Mouse (Mus musculus): ENCODE data around the gene Efna5. TPM values are rescaled to one million over a fixed set of nuclear protein-coding genes. Genes with fewer than 3 reads are reported as not detected.

Gene Efna5
- polyA plus RNA-seq, 1 experiment from 2014 or later: 36.2 TPM

DNA sequence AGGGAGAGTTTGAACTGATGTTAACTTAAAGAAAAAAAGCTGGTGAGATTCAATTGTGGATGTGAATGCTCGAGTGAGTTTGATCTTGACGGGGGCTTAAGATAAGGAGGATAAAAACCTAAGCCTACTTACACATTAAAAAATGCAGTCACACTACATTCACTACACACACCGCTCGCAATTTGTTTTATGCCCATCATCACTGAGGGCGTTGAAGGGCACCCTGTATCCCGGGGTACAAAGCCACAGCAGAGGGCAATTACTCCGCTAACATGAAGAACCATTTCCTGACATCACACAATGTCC is 94.6 kb downstream of the Efna5 start:
- H3K9ac ChIP-seq: no peak overlapping the region
- H3K27ac ChIP-seq: no peak overlapping the region
- DNase-seq (ENCODE audit: low spot score): no peak
- no peak for ATAC-seq (ENCODE audit: low FRiP score)
- no peaks in the 10 kb centered on the region for H3K9me3 ChIP-seq (ENCODE audit: control insufficient read depth, low read length)
- no peaks in the 10 kb centered on the region for H3K36me3 ChIP-seq (replicated peaks; ENCODE audit: control insufficient read depth, insufficient read depth)
- no peak overlapping the region for H3K4me2 ChIP-seq (replicated peaks)
- H3K27me3 ChIP-seq (ENCODE audit: control insufficient read depth, insufficient read depth, low read length): no peaks in the 10 kb centered on the region
- no peak overlapping the region for H3K4me3 ChIP-seq (replicated peaks; ENCODE audit: low read length)
- 41% methylated on average over 7 of the region's 7 CpGs for WGBS
- peaks cover 25% of the 10 kb centered on the region for H3K4me1 ChIP-seq (replicated peaks; ENCODE audit: control insufficient read depth, insufficient read depth, low read length)

GRCm38 (mm10) chr17:62785781-62786601 is 95.1 kb downstream of the Efna5 start:
- Histone ChIP-seq H3K27me3 (ENCODE audit: control insufficient read depth, insufficient read depth, low read length) (no peaks in the 10 kb centered on the region), H3K4me2 (replicated peaks) (no peak overlapping the region), H3K4me3 (replicated peaks; ENCODE audit: low read length) (no peak overlapping the region), H3K9ac (no peak overlapping the region), H3K36me3 (replicated peaks; ENCODE audit: control insufficient read depth, insufficient read depth) (no peaks in the 10 kb centered on the region), H3K27ac (no peak overlapping the region), H3K9me3 (ENCODE audit: control insufficient read depth, low read length) (no peaks in the 10 kb centered on the region), H3K4me1 (replicated peaks; ENCODE audit: control insufficient read depth, insufficient read depth, low read length) (peaks cover 25% of the 10 kb centered on the region)
- 59% methylated on average over 4 of the region's 4 CpGs for WGBS
- DNase-seq (ENCODE audit: low spot score) (no peak), ATAC-seq (ENCODE audit: low FRiP score) (no peak)

DNA sequence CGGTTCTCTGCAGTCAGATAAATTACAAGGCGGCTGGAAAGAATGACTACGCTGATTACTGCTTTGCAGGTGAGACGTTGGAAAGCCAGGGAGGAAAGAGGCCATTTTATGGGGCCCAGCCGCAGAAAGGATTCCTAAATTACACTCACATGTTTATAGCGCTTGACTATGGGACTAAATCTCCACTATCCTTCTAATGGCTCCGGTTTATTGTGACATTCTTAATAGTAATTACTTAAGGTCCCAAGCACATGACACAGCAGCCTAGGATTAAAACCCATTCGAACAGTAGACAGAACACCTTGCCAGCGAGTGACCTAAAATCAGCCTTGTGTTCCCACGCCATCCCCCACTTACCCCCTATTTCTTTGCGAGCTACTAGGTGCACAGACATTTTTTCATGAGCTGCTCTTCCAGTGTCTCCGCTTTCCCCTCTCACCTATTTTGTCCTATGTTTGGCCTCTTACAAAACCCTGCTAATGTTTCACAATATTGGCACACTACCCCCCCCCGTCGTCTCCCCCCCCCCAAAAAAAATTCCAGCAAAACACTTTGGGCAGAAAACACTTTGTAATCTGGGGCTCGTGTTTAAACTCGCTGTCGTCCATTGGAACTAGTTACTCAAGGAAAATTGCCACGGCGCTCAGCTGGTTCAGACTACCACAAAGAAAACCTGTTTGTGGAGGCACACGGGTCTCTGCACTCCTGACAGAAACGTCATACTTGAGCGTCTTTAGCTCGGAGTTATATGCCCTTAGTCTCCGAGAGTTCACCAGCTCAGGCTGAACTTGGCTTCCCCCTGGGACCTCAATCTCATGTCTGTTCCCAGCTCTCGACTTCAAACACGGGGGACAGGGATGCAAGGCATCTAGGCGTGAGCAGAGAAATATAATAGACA is 96.6 kb downstream of the Efna5 start:
- ATAC-seq (ENCODE audit: low FRiP score) (peak; percentile 4; the same call in 1 of the 2 replicates), DNase-seq (ENCODE audit: low spot score) (no peak)
- Histone ChIP-seq H3K36me3 (replicated peaks; ENCODE audit: control insufficient read depth, insufficient read depth) (no peaks in the 10 kb centered on the region), H3K9ac (peak overlapping the region; percentile 14; the same call in 1 of the 2 replicates), H3K9me3 (ENCODE audit: control insufficient read depth, low read length) (no peaks in the 10 kb centered on the region), H3K27ac (no peak overlapping the region), H3K27me3 (ENCODE audit: control insufficient read depth, insufficient read depth, low read length) (no peaks in the 10 kb centered on the region), H3K4me2 (replicated peaks) (peak overlapping the region; percentile 47), H3K4me1 (replicated peaks; ENCODE audit: control insufficient read depth, insufficient read depth, low read length) (peaks cover 19% of the 10 kb centered on the region), H3K4me3 (replicated peaks; ENCODE audit: low read length) (peak overlapping the region; percentile 19)
- WGBS: 28% methylated on average over 27 of the region's 27 CpGs

- ATAC-seq (ENCODE audit: low FRiP score) (peak; percentile 68), DNase-seq (ENCODE audit: low spot score) (peak; percentile 89)
- Histone ChIP-seq H3K27me3 (ENCODE audit: control insufficient read depth, insufficient read depth, low read length) (no peaks in the 10 kb centered on the region), H3K4me2 (replicated peaks) (peak overlapping the region; percentile 47), H3K4me1 (replicated peaks; ENCODE audit: control insufficient read depth, insufficient read depth, low read length) (peaks cover 12% of the 10 kb centered on the region), H3K4me3 (replicated peaks; ENCODE audit: low read length) (peak overlapping the region; percentile 19), H3K36me3 (replicated peaks; ENCODE audit: control insufficient read depth, insufficient read depth) (no peaks in the 10 kb centered on the region), H3K9me3 (ENCODE audit: control insufficient read depth, low read length) (no peaks in the 10 kb centered on the region), H3K27ac (no peak overlapping the region), H3K9ac (no peak overlapping the region)
- WGBS: 22% methylated on average over 13 of the region's 13 CpGs
Measured at GRCm38 (mm10) chr17:62783524-62784273, 97.4 kb downstream of the Efna5 start.

DNA sequence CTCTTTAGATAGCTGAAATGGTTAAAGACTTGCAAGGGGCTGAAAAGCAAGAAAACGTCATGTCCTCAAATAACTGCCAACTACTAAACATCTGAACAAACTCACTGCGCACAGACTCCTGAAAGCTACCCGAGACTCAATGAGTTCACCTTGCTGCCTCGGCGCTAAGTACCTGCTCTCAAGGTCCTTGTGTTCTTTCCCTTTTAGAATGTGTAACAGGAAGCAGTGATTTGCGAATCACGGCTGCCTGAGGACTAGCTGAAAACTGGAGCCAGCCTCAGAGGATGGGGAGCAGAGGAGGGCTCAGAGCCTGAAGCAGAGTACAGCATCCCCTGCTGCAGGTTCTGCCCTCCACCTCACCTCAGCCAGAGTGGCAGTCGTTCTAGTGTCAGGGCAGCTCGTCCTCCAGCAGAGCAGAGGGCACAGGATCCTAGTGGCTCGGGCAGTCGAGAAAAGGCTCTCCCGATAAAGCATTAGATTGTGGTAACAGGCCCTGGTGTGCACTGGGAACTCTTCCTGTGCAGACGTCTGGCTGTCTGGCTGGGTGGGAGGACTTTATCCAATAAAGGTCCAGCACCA is 98.2 kb downstream of the Efna5 start:
- Histone ChIP-seq H3K36me3 (replicated peaks; ENCODE audit: control insufficient read depth, insufficient read depth) (no peaks in the 10 kb centered on the region), H3K9ac (no peak overlapping the region), H3K27me3 (ENCODE audit: control insufficient read depth, insufficient read depth, low read length) (no peaks in the 10 kb centered on the region), H3K4me1 (replicated peaks; ENCODE audit: control insufficient read depth, insufficient read depth, low read length) (peaks cover 12% of the 10 kb centered on the region; the same call in 1 of the 2 replicates), H3K4me3 (replicated peaks; ENCODE audit: low read length) (no peak overlapping the region), H3K4me2 (replicated peaks) (no peak overlapping the region), H3K27ac (no peak overlapping the region), H3K9me3 (ENCODE audit: control insufficient read depth, low read length) (no peaks in the 10 kb centered on the region)
- ATAC-seq (ENCODE audit: low FRiP score) (no peak), DNase-seq (ENCODE audit: low spot score) (no peak)
- 70% methylated on average over 13 of the region's 13 CpGs for WGBS

GRCm38 (mm10) chr17:62781120-62781519 is 100.0 kb downstream of the Efna5 start:
- H3K9ac ChIP-seq: no peak overlapping the region
- ATAC-seq (ENCODE audit: low FRiP score): no peak
- no peak overlapping the region for H3K4me2 ChIP-seq (replicated peaks)
- no peak for DNase-seq (ENCODE audit: low spot score)
- H3K4me1 ChIP-seq (replicated peaks; ENCODE audit: control insufficient read depth, insufficient read depth, low read length): peaks cover 12% of the 10 kb centered on the region; the same call in 1 of the 2 replicates
- H3K27ac ChIP-seq: no peak overlapping the region
- no peaks in the 10 kb centered on the region for H3K9me3 ChIP-seq (ENCODE audit: control insufficient read depth, low read length)
- 77% methylated on average over 5 of the region's 6 CpGs for WGBS
- H3K27me3 ChIP-seq (ENCODE audit: control insufficient read depth, insufficient read depth, low read length): no peaks in the 10 kb centered on the region
- no peak overlapping the region for H3K4me3 ChIP-seq (replicated peaks; ENCODE audit: low read length)
- no peaks in the 10 kb centered on the region for H3K36me3 ChIP-seq (replicated peaks; ENCODE audit: control insufficient read depth, insufficient read depth)

DNA sequence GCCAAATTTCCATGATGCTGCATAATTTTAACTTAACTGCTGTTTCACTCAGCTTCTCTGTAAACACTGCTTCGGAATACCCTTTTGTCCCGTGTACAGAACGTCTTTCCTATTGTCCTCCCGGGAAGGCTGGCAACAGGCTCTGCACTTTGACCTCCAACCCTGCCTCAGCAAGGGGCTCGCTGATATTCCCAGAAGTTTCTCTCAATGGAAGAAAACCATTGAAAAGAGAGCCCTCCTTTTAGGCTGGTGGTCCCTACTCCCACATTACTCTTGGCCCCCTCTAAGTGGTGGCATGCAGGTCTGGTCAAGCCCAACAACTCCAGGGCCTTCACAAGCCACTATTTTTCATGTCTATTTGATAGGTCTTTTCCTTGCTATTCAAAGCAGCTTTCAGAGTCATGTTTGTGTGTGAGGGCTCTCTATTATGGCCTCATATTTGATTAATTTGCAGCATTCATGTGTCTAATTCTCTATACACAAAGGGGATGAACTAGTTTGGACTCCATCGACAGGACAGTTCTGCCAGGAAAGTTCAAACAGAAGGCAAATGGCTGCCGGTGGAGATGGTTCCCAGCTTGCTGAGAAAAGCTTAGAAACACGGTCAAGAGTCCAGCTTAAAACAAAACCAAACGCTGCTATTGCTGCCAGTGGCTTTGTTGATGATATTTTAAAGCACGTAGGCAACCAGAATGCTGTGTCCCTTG is 103.1 kb downstream of the Efna5 start:
- ATAC-seq (ENCODE audit: low FRiP score): no peak; the same call in 1 of the 2 replicates
- H3K27ac ChIP-seq: no peak overlapping the region
- 17% methylated on average over 10 of the region's 10 CpGs for WGBS
- no peak overlapping the region for H3K4me2 ChIP-seq (replicated peaks)
- no peak overlapping the region for H3K9ac ChIP-seq
- no peak for DNase-seq (ENCODE audit: low spot score)
- no peak overlapping the region for H3K4me3 ChIP-seq (replicated peaks; ENCODE audit: low read length)
- H3K9me3 ChIP-seq (ENCODE audit: control insufficient read depth, low read length): no peaks in the 10 kb centered on the region
- no peaks in the 10 kb centered on the region for H3K36me3 ChIP-seq (replicated peaks; ENCODE audit: control insufficient read depth, insufficient read depth)
- H3K27me3 ChIP-seq (ENCODE audit: control insufficient read depth, insufficient read depth, low read length): no peaks in the 10 kb centered on the region
- H3K4me1 ChIP-seq (replicated peaks; ENCODE audit: control insufficient read depth, insufficient read depth, low read length): 0 out of 2 replicates have a peak, but pooled peaks cover 4% of the 10 kb centered on the region

DNA sequence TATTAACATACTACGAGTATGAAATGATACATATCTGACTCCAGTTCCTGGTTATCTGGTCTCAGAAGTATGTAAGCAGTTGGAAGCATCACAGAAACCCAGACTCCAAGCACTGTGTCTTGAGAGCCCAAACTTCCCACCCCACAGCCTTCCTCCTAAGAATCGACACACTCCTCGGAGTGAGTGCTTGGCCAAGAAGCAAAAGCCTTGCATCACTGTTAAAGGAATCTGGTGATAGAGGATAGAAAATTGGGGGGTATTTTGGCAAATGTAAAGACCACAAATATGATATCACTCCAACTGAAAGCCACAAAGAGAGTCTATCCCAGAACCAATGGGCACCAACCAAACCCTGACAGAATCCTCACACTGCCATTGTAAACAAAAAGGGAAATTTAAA is 104.4 kb downstream of the Efna5 start:
- WGBS: 83% methylated on average over 3 of the region's 3 CpGs
- H3K9ac ChIP-seq: no peak overlapping the region

More for the DNA sequence above, 104.4 kb downstream of the Efna5 start:
- H3K4me2 ChIP-seq (replicated peaks): no peak overlapping the region
- H3K9me3 ChIP-seq (ENCODE audit: control insufficient read depth, low read length): no peaks in the 10 kb centered on the region
- H3K27me3 ChIP-seq (ENCODE audit: control insufficient read depth, insufficient read depth, low read length): no peaks in the 10 kb centered on the region
- H3K4me1 ChIP-seq (replicated peaks; ENCODE audit: control insufficient read depth, insufficient read depth, low read length): 0 out of 2 replicates have a peak, but pooled peaks cover 4% of the 10 kb centered on the region
- no peak overlapping the region for H3K4me3 ChIP-seq (replicated peaks; ENCODE audit: low read length)
- DNase-seq (ENCODE audit: low spot score): no peak
- H3K36me3 ChIP-seq (replicated peaks; ENCODE audit: control insufficient read depth, insufficient read depth): no peaks in the 10 kb centered on the region
- no peak overlapping the region for H3K27ac ChIP-seq
- no peak for ATAC-seq (ENCODE audit: low FRiP score)

All from hindbrain, embryonic 14.5 days (tissue).